Comparison of ENCODE assay signal across 9 mouse cellular contexts in the genomic region with DNA sequence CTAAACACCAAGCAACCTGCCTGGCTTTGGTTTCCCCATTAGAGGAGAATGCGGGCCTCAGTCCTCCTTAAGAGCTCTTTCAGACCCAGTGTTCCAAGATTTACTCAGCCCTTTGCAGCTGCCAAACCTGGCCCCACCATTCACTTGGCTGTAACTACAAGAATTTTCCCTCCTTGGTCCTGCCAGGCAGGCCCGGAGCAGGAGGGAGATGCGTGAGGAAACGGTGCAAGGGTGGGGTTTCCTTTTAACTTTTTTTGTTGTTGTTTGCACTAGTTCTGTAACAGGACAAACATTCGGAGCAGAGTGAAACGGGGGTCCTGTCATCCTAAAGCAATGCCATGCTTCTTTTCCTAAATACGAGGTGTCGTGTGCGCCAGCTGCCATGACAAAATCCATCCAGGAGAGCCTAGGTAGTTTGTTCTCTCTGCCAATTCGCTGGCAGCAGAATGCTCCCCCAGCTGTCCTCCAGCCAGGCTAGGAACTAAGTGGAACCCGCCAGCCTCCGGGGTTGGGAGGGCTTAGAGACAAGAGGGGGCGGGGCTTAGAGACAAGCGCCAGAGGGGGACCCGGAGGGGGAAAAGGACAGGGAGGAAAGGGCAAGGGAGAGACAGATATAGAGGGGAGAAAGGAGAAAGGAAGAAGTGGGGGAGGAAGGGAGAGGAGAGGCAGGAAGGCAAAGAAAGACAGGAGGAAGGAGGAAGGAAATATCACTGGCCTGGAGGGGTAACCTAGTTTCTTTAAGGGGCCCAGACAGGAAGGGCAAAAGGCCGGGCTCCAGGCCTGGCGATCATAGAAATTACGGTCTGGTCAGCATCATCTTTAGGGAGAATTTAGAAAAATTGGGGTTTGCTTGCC. TPM values are rescaled to one million over a fixed set of nuclear protein-coding genes. Genes with fewer than 3 reads are reported as not detected.
DNase-seq lines count a peak whose midpoint lies in the region; ATAC-seq and TF ChIP-seq lines count a peak whose summit lies in the region.
"Had no signal": no experiment of that assay in that cellular context is flagged by ENCODE, and none has a peak within 500 bp of the region (broad histone marks: within the 10 kb centered on the region; RNA-seq: fewer than 3 reads in every experiment).

No protein-coding gene starts in this region.

- 0 out of 2 replicates have a peak, but pooled peaks have one; percentile 44 for ATAC-seq in neural tube, embryonic 14.5 days (ENCODE audit: low read depth)
- ATAC-seq: Patski had no signal

- no peaks in the 10 kb centered on the region for H3K9me3 ChIP-seq in neural tube, embryonic 14.5 days (ENCODE audit: control insufficient read depth, low read length)

- H3K4me1 ChIP-seq in lung, adult 2 months (ENCODE audit: control insufficient read depth, insufficient read depth, low read length): peaks cover 25% of the 10 kb centered on the region
- no peaks in the 10 kb centered on the region for H3K4me1 ChIP-seq in neural tube, embryonic 14.5 days (ENCODE audit: control insufficient read depth, insufficient read depth, low read length)

- TF ChIP-seq POLR2A in lung, adult 2 months (IDR thresholded peaks at IDR 0.05; ENCODE audit: borderline replicate concordance, extremely low read depth, low read depth, low read length): peak; percentile 35; the same call in 1 of the 2 replicates

- H3K36me3 ChIP-seq in neural tube, embryonic 14.5 days (ENCODE audit: control insufficient read depth, insufficient read depth, low read length): no peaks in the 10 kb centered on the region

- no peaks in the 10 kb centered on the region for H3K27me3 ChIP-seq in neural tube, embryonic 14.5 days (ENCODE audit: control insufficient read depth, insufficient read depth, low read length)
- H3K27me3 ChIP-seq: Patski had no signal

- no peak overlapping the region for H3K9ac ChIP-seq in neural tube, embryonic 14.5 days (replicated peaks; ENCODE audit: low read depth, low read length)

- H3K4me2 ChIP-seq in neural tube, embryonic 14.5 days (ENCODE audit: low read depth, low read length): no peak overlapping the region

- DNase-seq in layer of hippocampus, postnatal 10 days (ENCODE audit: low spot score in 2 of 2): peak; percentile 47 to 51
- no peak for DNase-seq in layer of hippocampus, adult 18-20 months (ENCODE audit: low spot score in 2 of 2)
- peak; percentile 71 for DNase-seq in embryo, embryonic 9.5 days (ENCODE audit: extremely low spot score)
- DNase-seq in heart, adult 8-10 months (ENCODE audit: low spot score): peak; percentile 81
- DNase-seq in kidney, adult 11 months: peak; percentile 61
- DNase-seq in lung, adult 2 months: peak; percentile 53
- peak; percentile 65 for DNase-seq in thymus, postnatal 4 days

- no peak for TF ChIP-seq CTCF in lung, adult 2 months (IDR thresholded peaks at IDR 0.05; ENCODE audit: insufficient read depth, low read length)

- peak overlapping the region; percentile 31 for H3K4me3 ChIP-seq in lung, adult 2 months (replicated peaks; ENCODE audit: extremely low read depth, low read depth, low read length)
- H3K4me3 ChIP-seq in neural tube, embryonic 14.5 days (ENCODE audit: low read depth, low read length): no peak overlapping the region

- 7% methylated on average over 18 of the region's 18 CpGs for WGBS in lung, adult 2 months
- WGBS in neural tube, embryonic 14.5 days: 38% methylated on average over 18 of the region's 18 CpGs

- no peak overlapping the region for H3K27ac ChIP-seq in neural tube, embryonic 14.5 days (ENCODE audit: low read depth, low read length)

RNA-seq across cellular contexts. Expression of a gene that starts 48.9 kb away (rescaled TPM):
- total RNA-seq in layer of hippocampus, postnatal 10 days (2021): 10 to 100 TPM; 35.2 to 35.5 TPM
- 10 to 100 TPM; 25.7 to 27.7 TPM for total RNA-seq in layer of hippocampus, adult 18-20 months (2021)
- total RNA-seq in heart, adult 8-10 months (2022): 10 to 100 TPM; 36.4 to 44.4 (median 39.3) TPM
- polyA plus RNA-seq in lung, adult 2 months (2012; rRNA removed): 171 and 191 TPM in 2 replicates
- polyA plus RNA-seq in neural tube, embryonic 14.5 days (2014; fragmentation: Nextera tagmentation; extraction: Ambion mirVana): 61.5 and 66.1 TPM in 2 replicates

Comparison
In these comparisons a context has a peak if more than half of its experiments do, and no peak if none do; other contexts are left out.
1. DNase-seq: peak in layer of hippocampus, postnatal 10 days (2 of 2), embryo, embryonic 9.5 days (single experiment), heart, adult 8-10 months (single experiment), kidney, adult 11 months (single experiment), lung, adult 2 months (single experiment) and thymus, postnatal 4 days (single experiment); none in layer of hippocampus, adult 18-20 months (0 of 2).